Mouse (Mus musculus): ENCODE measurements at regions not wholly inside any gene's neighbourhood (a gene's known extent, or its start where the extent isn't known, plus 50 kb on each side); places are given as distances from the start of the nearest gene placed in this dataset.

DNA sequence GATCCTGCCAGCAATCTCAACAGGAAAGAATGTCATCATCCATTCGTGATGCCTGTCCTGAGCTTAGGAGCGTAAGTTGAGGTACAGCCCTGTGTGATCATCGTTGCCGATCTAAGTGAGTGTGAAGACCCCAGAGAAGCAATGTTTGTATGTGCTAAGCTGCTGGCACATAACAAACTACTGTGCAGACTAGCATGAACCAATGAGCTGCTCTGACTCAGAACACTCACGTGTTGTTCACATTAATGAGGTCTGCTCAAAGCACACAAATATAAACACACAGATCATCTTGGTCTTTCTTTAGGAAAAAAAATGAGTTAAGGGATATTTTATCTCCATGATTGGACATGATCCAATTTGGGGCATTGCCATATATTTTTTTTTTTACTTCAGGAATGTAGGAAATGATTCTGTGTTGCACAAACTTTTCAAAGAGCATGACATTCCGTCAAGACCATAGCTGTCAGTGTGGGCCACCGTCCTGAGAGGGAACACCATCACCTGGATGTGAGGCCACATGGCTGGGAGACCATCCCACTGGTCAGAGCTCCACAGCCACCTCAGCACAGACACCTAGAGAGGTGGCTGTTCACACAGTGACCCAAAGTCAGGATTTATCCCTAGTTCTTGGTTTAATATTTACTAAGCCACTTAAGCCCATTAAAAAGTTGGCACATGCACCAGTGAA, 121.2 kb upstream of the Il12b start:
- no peak overlapping the region for H3K27ac ChIP-seq (replicated peaks)
- 47% methylated on average over 7 of the region's 7 CpGs for WGBS
- no peaks in the 10 kb centered on the region for H3K27me3 ChIP-seq (ENCODE audit: control insufficient read depth, insufficient read depth, low read length)
- no peak overlapping the region for H3K4me3 ChIP-seq (ENCODE audit: low read depth, low read length)
- H3K36me3 ChIP-seq (ENCODE audit: control insufficient read depth, insufficient read depth, low read length): no peaks in the 10 kb centered on the region
- ATAC-seq (ENCODE audit: low FRiP score, low TSS enrichment): no peak
- H3K4me1 ChIP-seq (replicated peaks; ENCODE audit: control insufficient read depth, insufficient read depth): no peaks in the 10 kb centered on the region
- no peak overlapping the region for H3K4me2 ChIP-seq (replicated peaks; ENCODE audit: low read depth)
- H3K9ac ChIP-seq (ENCODE audit: low read length): no peak overlapping the region
- TF ChIP-seq EP300 (optimal IDR thresholded peaks at IDR 0.05) (no peak), CTCF (IDR thresholded peaks at IDR 0.05; ENCODE audit: low read depth) (no peak)
- no peaks in the 10 kb centered on the region for H3K9me3 ChIP-seq (ENCODE audit: control insufficient read depth, low read length)
- DNase-seq (ENCODE audit: low spot score): no peak

DNA sequence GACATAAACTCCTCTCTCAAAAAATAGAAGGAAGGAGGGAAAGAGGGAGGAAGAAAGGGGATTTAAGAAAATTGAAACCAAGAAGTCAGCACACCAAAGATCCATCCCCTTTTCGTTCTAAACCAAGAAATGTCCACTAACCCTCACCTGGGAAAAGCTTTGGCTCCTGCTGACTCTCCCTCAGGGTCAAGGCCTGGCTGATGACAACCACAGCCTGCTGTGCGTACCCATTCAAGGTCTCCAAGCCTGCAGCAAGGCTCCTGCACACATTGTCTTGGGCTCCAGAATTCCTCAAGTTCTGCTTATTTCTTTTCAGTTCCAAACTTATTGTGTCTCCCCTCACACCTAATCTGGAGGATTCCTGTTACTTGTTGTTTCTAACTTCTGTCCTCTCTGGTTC, 113.9 kb upstream of the Il12b start:
- H3K4me2 ChIP-seq (replicated peaks; ENCODE audit: low read depth): no peak overlapping the region
- WGBS: 95% methylated on average over 2 of the region's 2 CpGs
- ATAC-seq (ENCODE audit: low FRiP score, low TSS enrichment) (no peak), DNase-seq (ENCODE audit: low spot score) (no peak)
- no peaks in the 10 kb centered on the region for H3K36me3 ChIP-seq (ENCODE audit: control insufficient read depth, insufficient read depth, low read length)
- H3K27me3 ChIP-seq (ENCODE audit: control insufficient read depth, insufficient read depth, low read length): no peaks in the 10 kb centered on the region
- H3K4me3 ChIP-seq (ENCODE audit: low read depth, low read length): no peak overlapping the region
- no peak overlapping the region for H3K9ac ChIP-seq (ENCODE audit: low read length)
- no peak for TF ChIP-seq EP300 (optimal IDR thresholded peaks at IDR 0.05)
- no peak for TF ChIP-seq CTCF (IDR thresholded peaks at IDR 0.05; ENCODE audit: low read depth)
- no peak overlapping the region for H3K27ac ChIP-seq (replicated peaks)
- no peaks in the 10 kb centered on the region for H3K9me3 ChIP-seq (ENCODE audit: control insufficient read depth, low read length)
- H3K4me1 ChIP-seq (replicated peaks; ENCODE audit: control insufficient read depth, insufficient read depth): no peaks in the 10 kb centered on the region

DNA sequence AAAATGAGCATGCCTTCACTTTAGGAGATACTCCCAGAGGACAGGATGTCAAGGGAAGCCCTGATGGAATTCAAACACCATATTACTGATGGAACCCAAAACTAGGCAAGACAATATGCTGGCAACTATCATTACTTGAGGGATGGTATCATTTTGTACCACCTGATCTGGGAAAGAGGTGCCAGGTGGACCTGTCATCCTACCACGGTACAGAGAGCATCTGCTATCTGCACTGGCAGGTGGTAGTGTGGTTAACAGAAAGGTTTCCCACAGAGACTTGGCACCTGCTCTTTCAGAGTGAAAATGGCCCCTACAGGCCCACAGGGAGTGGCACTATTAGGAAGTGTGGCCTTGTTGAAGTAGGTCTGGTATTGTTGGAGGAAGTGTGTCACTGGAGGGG, 111.0 kb upstream of the Il12b start:
- Histone ChIP-seq H3K9me3 (ENCODE audit: control insufficient read depth, low read length) (no peaks in the 10 kb centered on the region), H3K9ac (ENCODE audit: low read length) (no peak overlapping the region), H3K4me3 (ENCODE audit: low read depth, low read length) (no peak overlapping the region), H3K27ac (replicated peaks) (no peak overlapping the region), H3K4me2 (replicated peaks; ENCODE audit: low read depth) (no peak overlapping the region), H3K27me3 (ENCODE audit: control insufficient read depth, insufficient read depth, low read length) (no peaks in the 10 kb centered on the region), H3K4me1 (replicated peaks; ENCODE audit: control insufficient read depth, insufficient read depth) (no peaks in the 10 kb centered on the region), H3K36me3 (ENCODE audit: control insufficient read depth, insufficient read depth, low read length) (no peaks in the 10 kb centered on the region)
- DNase-seq (ENCODE audit: low spot score) (no peak), ATAC-seq (ENCODE audit: low FRiP score, low TSS enrichment) (no peak)
- no peak for TF ChIP-seq CTCF (IDR thresholded peaks at IDR 0.05; ENCODE audit: low read depth)
- TF ChIP-seq EP300 (optimal IDR thresholded peaks at IDR 0.05): no peak
- 65% methylated on average over 1 of the region's 1 CpGs for WGBS

DNA sequence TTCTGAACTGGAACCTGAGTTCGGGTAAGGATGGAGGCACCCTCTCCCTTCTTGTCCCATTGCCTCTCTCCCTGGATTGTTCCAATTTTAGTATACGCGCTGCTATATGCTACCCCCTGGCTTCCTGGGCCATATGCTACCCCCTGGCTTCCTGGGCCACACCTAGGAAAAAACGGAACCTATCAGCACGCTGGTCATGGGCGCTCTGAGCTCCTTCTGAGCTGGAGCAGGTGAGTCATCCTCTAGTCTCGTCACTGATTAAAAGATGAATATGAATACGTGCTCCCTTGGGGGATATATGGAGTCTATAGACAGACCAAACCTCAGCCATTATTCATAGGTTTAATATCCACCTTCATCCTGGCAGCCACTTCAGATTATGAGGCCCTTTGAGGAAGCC, 96.1 kb upstream of the Il12b start:
- no peak overlapping the region for H3K4me3 ChIP-seq (ENCODE audit: low read depth, low read length)
- H3K27me3 ChIP-seq (ENCODE audit: control insufficient read depth, insufficient read depth, low read length): no peaks in the 10 kb centered on the region
- ATAC-seq (ENCODE audit: low FRiP score, low TSS enrichment) (no peak), DNase-seq (ENCODE audit: low spot score) (no peak)
- no peak overlapping the region for H3K9ac ChIP-seq (ENCODE audit: low read length)
- H3K27ac ChIP-seq (replicated peaks): no peak overlapping the region
- H3K4me2 ChIP-seq (replicated peaks; ENCODE audit: low read depth): no peak overlapping the region
- no peaks in the 10 kb centered on the region for H3K36me3 ChIP-seq (ENCODE audit: control insufficient read depth, insufficient read depth, low read length)
- H3K4me1 ChIP-seq (replicated peaks; ENCODE audit: control insufficient read depth, insufficient read depth): no peaks in the 10 kb centered on the region
- 78% methylated on average over 8 of the region's 8 CpGs for WGBS
- TF ChIP-seq EP300 (optimal IDR thresholded peaks at IDR 0.05) (no peak), CTCF (IDR thresholded peaks at IDR 0.05; ENCODE audit: low read depth) (no peak)
- no peaks in the 10 kb centered on the region for H3K9me3 ChIP-seq (ENCODE audit: control insufficient read depth, low read length)

DNA sequence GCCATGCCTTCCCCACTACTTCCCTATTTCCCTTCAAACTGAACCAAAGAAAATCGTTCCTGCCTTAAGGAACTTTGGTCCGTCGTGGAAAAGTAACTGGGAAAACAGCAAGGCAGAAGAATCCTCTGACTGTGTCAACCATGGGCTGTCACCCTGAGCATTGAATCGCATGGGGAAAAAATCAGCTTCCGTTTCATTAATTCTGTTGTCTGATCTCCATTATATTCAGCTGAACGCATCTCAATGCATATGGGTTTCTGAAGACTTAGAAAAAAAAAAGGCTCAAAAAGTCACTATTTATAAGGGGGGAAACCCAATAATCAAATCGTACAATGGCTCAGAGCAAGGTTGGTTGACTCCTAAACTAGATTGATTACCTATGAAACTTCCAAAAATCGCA, 83.8 kb upstream of the Il12b start:
- Histone ChIP-seq H3K4me2 (replicated peaks; ENCODE audit: low read depth) (no peak overlapping the region), H3K36me3 (ENCODE audit: control insufficient read depth, insufficient read depth, low read length) (no peaks in the 10 kb centered on the region), H3K9me3 (ENCODE audit: control insufficient read depth, low read length) (no peaks in the 10 kb centered on the region), H3K27ac (replicated peaks) (no peak overlapping the region), H3K4me3 (ENCODE audit: low read depth, low read length) (no peak overlapping the region), H3K9ac (ENCODE audit: low read length) (no peak overlapping the region), H3K4me1 (replicated peaks; ENCODE audit: control insufficient read depth, insufficient read depth) (no peaks in the 10 kb centered on the region), H3K27me3 (ENCODE audit: control insufficient read depth, insufficient read depth, low read length) (no peaks in the 10 kb centered on the region)
- ATAC-seq (ENCODE audit: low FRiP score, low TSS enrichment) (no peak), DNase-seq (ENCODE audit: low spot score) (no peak)
- WGBS: 81% methylated on average over 8 of the region's 8 CpGs
- TF ChIP-seq EP300 (optimal IDR thresholded peaks at IDR 0.05) (no peak), CTCF (IDR thresholded peaks at IDR 0.05; ENCODE audit: low read depth) (no peak)

DNA sequence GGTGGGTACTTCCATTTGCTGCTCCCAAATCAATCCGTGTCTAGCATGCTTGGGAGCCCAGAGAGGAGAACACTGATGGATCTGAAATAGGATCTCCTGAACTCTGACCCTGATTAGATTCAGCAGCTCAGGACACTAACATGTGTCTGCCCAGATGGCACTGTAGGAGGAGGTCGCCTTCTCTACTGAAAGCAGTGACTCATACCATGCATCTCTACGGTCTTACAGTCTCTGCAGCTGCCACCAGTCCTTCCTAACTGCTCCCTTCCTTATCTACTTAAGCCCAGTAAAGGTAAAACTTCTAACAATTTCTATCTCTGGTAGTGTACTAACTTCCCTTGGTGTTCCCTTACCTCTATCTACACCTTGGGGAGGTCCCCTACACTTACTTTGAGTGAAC, 80.7 kb upstream of the Il12b start:
- Histone ChIP-seq H3K9ac (ENCODE audit: low read length) (no peak overlapping the region), H3K9me3 (ENCODE audit: control insufficient read depth, low read length) (no peaks in the 10 kb centered on the region), H3K4me3 (ENCODE audit: low read depth, low read length) (no peak overlapping the region), H3K27ac (replicated peaks) (no peak overlapping the region), H3K27me3 (ENCODE audit: control insufficient read depth, insufficient read depth, low read length) (no peaks in the 10 kb centered on the region), H3K36me3 (ENCODE audit: control insufficient read depth, insufficient read depth, low read length) (no peaks in the 10 kb centered on the region), H3K4me1 (replicated peaks; ENCODE audit: control insufficient read depth, insufficient read depth) (no peaks in the 10 kb centered on the region), H3K4me2 (replicated peaks; ENCODE audit: low read depth) (no peak overlapping the region)
- no peak for ATAC-seq (ENCODE audit: low FRiP score, low TSS enrichment)
- DNase-seq (ENCODE audit: low spot score): no peak
- 81% methylated on average over 3 of the region's 3 CpGs for WGBS
- TF ChIP-seq EP300 (optimal IDR thresholded peaks at IDR 0.05) (no peak), CTCF (IDR thresholded peaks at IDR 0.05; ENCODE audit: low read depth) (no peak)
